Mouse (Mus musculus): ENCODE results near the gene Med27. TPM values are rescaled to one million over a fixed set of nuclear protein-coding genes. Genes with fewer than 3 reads are reported as not detected.

The Med27 gene
- polyA plus RNA-seq, 1 experiment from 2014 or later, result 38.8 TPM

DNA sequence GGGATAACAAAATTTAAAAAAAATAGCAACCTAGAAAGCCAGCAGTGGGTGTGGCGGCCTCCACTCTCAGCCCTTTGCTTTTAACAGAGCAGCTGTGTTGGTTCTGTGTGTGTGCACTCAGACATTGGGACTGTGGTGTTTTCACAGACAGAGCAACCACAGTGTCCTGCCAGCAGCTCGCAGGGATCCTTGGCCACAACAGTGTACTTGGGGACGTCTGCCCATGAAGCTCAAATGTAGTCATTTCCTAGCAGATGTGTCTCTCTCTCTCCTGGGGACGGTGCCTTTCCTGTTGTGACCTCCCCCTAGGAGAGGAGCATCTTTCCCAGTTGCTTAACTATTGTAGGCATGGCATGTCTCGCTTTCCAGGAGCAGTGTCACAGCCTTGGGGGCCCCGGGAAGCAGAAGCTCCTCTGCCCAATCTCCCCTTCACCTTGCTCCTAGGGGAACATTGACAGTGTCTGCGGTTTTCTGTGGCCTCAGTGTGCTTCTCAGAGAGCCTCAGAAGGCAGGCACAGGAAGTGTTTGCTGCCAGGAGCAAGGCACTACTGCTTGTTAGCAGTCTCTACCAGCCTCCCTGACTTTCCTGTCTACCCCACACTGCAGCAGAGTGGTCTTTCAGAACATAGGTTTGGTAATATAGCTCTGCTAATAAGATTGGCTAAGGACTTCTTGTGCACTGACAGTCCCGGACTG lies 18.5 kb downstream of the Med27 start:
- no peaks in the 10 kb centered on the region for H3K4me1 ChIP-seq (replicated peaks)
- H3K9ac ChIP-seq, result no peak overlapping the region
- no peaks in the 10 kb centered on the region for H3K27me3 ChIP-seq (replicated peaks)
- no peak overlapping the region for H3K4me3 ChIP-seq (replicated peaks)
- no peaks in the 10 kb centered on the region for H3K9me3 ChIP-seq
- H3K4me2 ChIP-seq (replicated peaks), result no peak overlapping the region
- no peaks in the 10 kb centered on the region for H3K36me3 ChIP-seq
- WGBS, result 90% methylated on average over 8 of the region's 8 CpGs
- H3K27ac ChIP-seq, result no peak overlapping the region
- ATAC-seq, result no peak

DNA sequence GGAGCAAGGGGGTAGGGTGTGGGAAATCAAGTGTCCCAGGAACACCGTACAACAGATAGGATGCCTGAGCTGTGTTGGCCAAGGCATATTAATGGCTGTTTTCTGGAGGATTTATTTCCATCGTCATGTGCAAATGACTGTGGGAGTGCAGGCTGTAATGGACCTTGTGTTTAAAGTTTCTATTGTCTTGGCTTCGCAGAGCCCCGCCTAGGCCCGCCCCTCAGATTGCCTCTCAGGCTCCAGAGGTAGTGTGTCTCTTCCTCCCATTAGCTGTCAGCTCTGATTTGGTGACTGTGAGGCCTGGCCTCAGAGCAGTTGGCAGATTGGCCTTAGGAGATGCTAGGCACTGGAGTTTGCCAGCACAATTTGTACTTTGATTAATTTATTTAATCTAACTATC lies 22.1 kb downstream of the Med27 start:
- no peak overlapping the region for H3K27ac ChIP-seq
- H3K9ac ChIP-seq, result no peak overlapping the region
- H3K4me1 ChIP-seq (replicated peaks), result no peaks in the 10 kb centered on the region; the same call in 1 of the 2 replicates
- no peaks in the 10 kb centered on the region for H3K27me3 ChIP-seq (replicated peaks)
- no peaks in the 10 kb centered on the region for H3K36me3 ChIP-seq
- no peak overlapping the region for H3K4me2 ChIP-seq (replicated peaks)
- H3K4me3 ChIP-seq (replicated peaks), result no peak overlapping the region
- WGBS, result 48% methylated on average over 5 of the region's 5 CpGs
- H3K9me3 ChIP-seq, result no peaks in the 10 kb centered on the region
- ATAC-seq, result no peak

DNA sequence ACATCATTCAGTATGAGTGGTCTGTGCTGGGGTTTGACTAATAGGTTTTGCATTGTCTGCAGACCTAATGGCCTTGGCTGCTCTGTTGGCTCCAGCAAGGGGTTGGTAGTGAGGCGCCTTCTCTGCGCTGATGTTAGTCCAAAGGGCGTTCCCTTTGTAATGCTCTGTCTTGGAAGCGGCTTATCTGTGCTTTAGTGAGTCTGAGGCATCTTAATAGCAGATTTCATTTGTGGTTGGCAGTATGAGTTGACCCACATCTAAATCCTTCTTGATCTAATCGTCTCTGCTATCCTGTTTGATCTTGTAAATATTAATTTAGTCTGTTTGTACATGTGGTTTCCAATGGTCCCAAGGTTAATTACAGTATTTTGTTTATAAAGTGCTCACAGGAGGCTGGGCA lies 25.6 kb downstream of the Med27 start:
- WGBS, result 64% methylated on average over 5 of the region's 5 CpGs
- Histone ChIP-seq H3K4me3 (replicated peaks) (no peak overlapping the region), H3K4me2 (replicated peaks) (no peak overlapping the region), H3K4me1 (replicated peaks) (no peaks in the 10 kb centered on the region; the same call in 1 of the 2 replicates), H3K27ac (no peak overlapping the region), H3K36me3 (no peaks in the 10 kb centered on the region), H3K9me3 (no peaks in the 10 kb centered on the region), H3K27me3 (replicated peaks) (no peaks in the 10 kb centered on the region), H3K9ac (no peak overlapping the region)
- ATAC-seq, result no peak

DNA sequence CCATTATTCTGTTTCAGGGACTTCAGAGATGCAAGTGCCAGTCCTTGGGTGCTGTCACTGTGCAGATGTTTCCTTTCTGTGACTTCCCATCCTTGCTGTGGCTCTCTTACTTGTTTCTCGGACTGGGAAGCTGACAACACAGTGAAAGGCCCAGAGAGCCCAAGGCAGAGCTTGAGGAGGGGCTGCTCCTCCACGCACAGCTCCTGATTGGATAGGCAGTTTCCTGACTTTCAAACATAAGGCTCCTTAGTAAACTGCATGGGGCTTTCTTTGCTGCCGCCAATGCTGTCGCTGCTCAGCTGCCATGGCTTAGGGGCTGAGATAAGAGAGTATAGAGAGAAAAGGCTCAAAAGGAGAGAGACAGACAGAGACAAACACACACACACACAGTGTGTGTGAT lies 35.1 kb downstream of the Med27 start:
- Histone ChIP-seq H3K4me2 (replicated peaks) (no peak overlapping the region), H3K36me3 (no peaks in the 10 kb centered on the region), H3K27ac (no peak overlapping the region), H3K4me3 (replicated peaks) (no peak overlapping the region), H3K9me3 (no peaks in the 10 kb centered on the region), H3K9ac (no peak overlapping the region), H3K4me1 (replicated peaks) (no peaks in the 10 kb centered on the region), H3K27me3 (replicated peaks) (no peaks in the 10 kb centered on the region)
- no peak for ATAC-seq
- 34% methylated on average over 4 of the region's 4 CpGs for WGBS

DNA sequence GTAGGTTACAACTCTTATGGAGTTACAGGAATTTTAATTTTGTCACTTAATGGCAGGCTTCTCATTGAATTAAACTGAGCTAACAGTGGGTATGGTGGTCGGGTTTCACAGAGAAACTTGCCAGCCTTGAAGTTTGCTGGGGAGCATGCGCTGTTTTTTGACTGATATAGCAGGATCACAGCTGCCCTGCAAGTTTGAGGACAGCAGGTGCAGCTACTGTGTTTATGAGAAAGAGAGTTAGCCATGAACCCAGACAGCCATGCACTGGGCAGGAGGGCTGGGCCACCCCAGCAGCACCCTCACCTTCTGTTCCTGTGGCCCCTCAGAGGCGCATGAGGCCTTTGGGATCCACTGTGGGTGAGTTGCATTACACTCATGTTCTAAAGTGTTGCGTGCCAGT lies 36.0 kb downstream of the Med27 start:
- Histone ChIP-seq H3K27me3 (replicated peaks) (no peaks in the 10 kb centered on the region), H3K27ac (no peak overlapping the region), H3K9me3 (no peaks in the 10 kb centered on the region), H3K36me3 (no peaks in the 10 kb centered on the region), H3K4me3 (replicated peaks) (no peak overlapping the region), H3K4me2 (replicated peaks) (no peak overlapping the region), H3K4me1 (replicated peaks) (no peaks in the 10 kb centered on the region), H3K9ac (no peak overlapping the region)
- 89% methylated on average over 4 of the region's 4 CpGs for WGBS
- ATAC-seq, result no peak

DNA sequence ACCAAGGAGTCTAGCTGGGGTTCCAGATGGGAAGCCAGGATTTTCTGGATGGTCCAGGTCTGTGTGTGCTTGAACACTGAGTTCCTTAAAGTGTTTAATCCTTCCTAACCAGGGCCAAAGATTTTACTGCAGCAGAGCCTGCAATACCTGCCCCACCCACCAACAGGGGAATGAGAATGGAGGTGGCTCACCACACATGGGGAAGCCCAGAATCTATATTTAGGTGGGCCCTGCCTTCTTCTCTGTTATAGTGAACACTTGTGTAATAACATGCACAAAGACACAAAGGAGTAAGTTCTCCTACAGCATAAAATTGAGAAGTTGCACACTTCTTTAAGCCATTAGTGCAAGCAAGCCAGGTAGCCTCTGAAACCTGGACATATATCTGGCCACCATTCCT lies 36.5 kb downstream of the Med27 start:
- Histone ChIP-seq H3K9ac (no peak overlapping the region), H3K4me3 (replicated peaks) (no peak overlapping the region), H3K9me3 (no peaks in the 10 kb centered on the region), H3K4me1 (replicated peaks) (no peaks in the 10 kb centered on the region), H3K4me2 (replicated peaks) (no peak overlapping the region), H3K27ac (no peak overlapping the region), H3K27me3 (replicated peaks) (no peaks in the 10 kb centered on the region), H3K36me3 (no peaks in the 10 kb centered on the region)
- ATAC-seq, result no peak

DNA sequence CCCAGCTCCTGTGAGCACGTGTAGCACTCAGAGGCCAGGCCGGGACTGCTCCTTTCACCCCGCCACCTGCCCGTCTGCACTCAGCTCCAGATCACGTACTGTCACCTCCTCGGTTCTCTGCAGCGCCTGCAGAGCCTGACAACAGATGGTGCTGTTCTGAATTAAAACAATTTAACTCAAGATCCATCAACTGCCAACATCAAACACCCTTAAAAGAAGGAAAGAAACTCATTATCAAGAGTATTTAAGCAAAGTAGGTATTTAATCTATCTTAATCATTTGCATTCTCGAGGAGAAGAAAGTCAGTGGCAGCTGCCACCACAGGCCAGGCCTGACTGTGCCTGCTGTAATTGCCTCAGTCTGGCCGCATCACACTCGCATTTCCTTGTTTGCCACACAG lies 38.8 kb downstream of the Med27 start:
- 60% methylated on average over 10 of the region's 10 CpGs for WGBS

DNA sequence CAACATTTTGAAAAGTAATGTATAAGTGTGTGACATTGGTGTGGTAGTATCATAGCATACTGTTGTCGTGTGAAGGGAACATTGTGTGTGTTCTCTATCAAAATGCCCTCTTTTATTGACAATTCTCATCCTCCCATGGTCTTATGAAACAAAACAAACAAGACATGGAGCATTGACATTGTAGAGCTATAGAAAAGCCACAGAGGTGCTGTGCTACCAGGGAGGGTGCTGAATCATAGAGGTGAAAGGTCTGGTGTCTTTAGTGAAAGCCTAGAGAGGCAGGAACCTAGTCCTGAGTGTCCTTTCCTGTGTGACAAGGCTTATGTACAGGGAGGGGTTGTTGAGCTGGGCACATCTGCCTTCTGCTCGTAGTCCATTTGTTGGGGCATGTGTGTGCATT lies 40.6 kb downstream of the Med27 start:
- H3K4me1 ChIP-seq (replicated peaks), result no peaks in the 10 kb centered on the region
- no peaks in the 10 kb centered on the region for H3K27me3 ChIP-seq (replicated peaks)
- H3K9me3 ChIP-seq, result no peaks in the 10 kb centered on the region
- no peak overlapping the region for H3K27ac ChIP-seq
- 74% methylated on average over 2 of the region's 2 CpGs for WGBS
- H3K36me3 ChIP-seq, result no peaks in the 10 kb centered on the region
- ATAC-seq, result no peak
- H3K9ac ChIP-seq, result no peak overlapping the region
- no peak overlapping the region for H3K4me3 ChIP-seq (replicated peaks)
- H3K4me2 ChIP-seq (replicated peaks), result no peak overlapping the region

More for the DNA sequence above, 38.8 kb downstream of the Med27 start:
- no peak overlapping the region for H3K4me2 ChIP-seq (replicated peaks)
- H3K4me3 ChIP-seq (replicated peaks), result no peak overlapping the region
- no peak overlapping the region for H3K27ac ChIP-seq
- no peaks in the 10 kb centered on the region for H3K27me3 ChIP-seq (replicated peaks)
- H3K9ac ChIP-seq, result no peak overlapping the region
- no peak for ATAC-seq
- H3K4me1 ChIP-seq (replicated peaks), result no peaks in the 10 kb centered on the region
- no peaks in the 10 kb centered on the region for H3K9me3 ChIP-seq
- H3K36me3 ChIP-seq, result no peaks in the 10 kb centered on the region

DNA sequence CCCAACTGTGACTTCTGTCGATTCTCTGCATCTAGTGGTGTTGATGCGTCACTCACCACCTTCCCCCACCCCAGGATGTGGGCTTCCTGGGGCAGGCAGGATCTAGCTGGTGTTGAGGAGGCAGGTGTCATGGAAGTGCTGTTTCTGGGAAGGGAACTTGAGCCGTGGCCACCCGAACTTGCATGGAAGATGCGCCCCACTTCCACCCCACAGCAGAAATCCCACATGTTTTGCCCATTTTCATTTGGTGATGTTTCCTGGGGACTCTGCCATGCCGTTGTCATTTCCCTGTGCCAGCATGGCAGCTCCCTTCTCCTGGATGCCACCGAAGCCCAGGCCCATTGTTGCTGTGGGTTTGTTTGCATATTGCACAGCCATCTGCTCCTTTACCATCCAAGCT lies 42.3 kb downstream of the Med27 start:
- H3K4me1 ChIP-seq (replicated peaks), result no peaks in the 10 kb centered on the region
- H3K9ac ChIP-seq, result no peak overlapping the region
- no peaks in the 10 kb centered on the region for H3K36me3 ChIP-seq
- H3K4me2 ChIP-seq (replicated peaks), result no peak overlapping the region
- no peak overlapping the region for H3K4me3 ChIP-seq (replicated peaks)
- no peak overlapping the region for H3K27ac ChIP-seq
- no peaks in the 10 kb centered on the region for H3K27me3 ChIP-seq (replicated peaks)
- WGBS, result 87% methylated on average over 7 of the region's 7 CpGs
- H3K9me3 ChIP-seq, result no peaks in the 10 kb centered on the region
- ATAC-seq, result no peak

DNA sequence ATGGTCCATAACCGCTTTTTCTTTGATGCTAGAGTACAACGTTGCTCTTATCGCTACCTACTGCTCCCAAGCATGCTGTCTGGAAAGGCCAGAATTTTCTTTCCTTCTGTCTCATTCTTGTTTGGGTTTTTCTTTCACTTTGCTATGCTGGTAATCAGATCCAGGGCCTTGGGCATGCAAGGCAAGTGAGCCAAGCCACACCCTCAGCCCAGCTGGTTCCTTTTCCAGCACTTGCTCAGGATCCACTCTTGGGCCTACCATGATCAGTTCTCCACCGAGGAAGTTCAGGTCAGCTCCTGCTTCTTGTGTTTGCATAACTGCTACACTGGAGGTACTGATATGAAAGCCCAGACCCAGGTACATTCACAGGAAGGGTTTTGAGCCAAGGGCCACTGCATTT lies 44.5 kb downstream of the Med27 start:
- H3K9ac ChIP-seq, result no peak overlapping the region
- no peaks in the 10 kb centered on the region for H3K9me3 ChIP-seq
- WGBS, result 86% methylated on average over 4 of the region's 4 CpGs
- no peak overlapping the region for H3K4me3 ChIP-seq (replicated peaks)
- H3K4me1 ChIP-seq (replicated peaks), result no peaks in the 10 kb centered on the region
- no peaks in the 10 kb centered on the region for H3K27me3 ChIP-seq (replicated peaks)
- H3K36me3 ChIP-seq, result no peaks in the 10 kb centered on the region
- H3K27ac ChIP-seq, result no peak overlapping the region
- ATAC-seq, result no peak
- H3K4me2 ChIP-seq (replicated peaks), result no peak overlapping the region

DNA sequence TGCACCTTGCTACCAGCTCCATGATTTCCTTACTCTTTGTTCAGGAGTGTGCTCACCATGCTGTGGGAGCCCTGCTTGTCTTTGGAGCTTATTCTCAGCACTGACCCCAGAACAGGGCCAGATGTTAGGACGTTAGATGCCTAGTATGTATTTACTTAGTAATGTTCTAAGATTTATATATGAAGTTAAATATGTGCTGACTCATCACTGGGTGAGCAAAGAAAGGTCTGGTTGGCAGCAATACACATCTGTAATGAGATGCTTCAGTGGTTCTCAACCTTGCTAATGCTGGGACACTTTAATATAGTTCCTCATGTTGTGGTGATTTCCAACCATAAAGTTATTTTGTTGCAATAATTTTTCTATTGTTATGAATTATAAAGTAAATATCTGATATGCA lies 45.4 kb downstream of the Med27 start:
- H3K4me2 ChIP-seq (replicated peaks), result no peak overlapping the region
- ATAC-seq, result no peak
- no peaks in the 10 kb centered on the region for H3K27me3 ChIP-seq (replicated peaks)
- WGBS, result 23% methylated on average over 1 of the region's 1 CpGs
- no peaks in the 10 kb centered on the region for H3K4me1 ChIP-seq (replicated peaks)
- no peak overlapping the region for H3K9ac ChIP-seq
- H3K9me3 ChIP-seq, result no peaks in the 10 kb centered on the region
- no peak overlapping the region for H3K27ac ChIP-seq
- H3K36me3 ChIP-seq, result no peaks in the 10 kb centered on the region
- no peak overlapping the region for H3K4me3 ChIP-seq (replicated peaks)

DNA sequence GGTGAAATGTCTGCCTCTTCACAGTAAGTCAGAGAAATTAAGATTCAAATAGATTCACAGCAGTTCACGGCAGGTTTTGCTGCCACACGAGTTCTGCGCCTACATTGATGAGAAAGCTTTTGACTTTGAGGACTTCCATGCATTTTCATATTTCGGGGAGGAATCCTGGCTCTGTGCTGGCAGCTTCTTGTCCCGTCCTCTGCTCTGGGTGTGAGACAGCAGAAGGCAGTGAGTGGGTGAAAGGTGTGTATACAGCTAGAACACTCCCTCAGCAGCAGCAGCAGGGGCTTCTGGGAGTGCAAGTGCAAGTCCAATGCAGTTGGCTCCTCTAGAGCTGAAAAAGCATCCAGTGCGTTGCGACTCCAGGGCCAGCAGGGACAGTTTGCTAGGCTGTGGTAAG lies 53.6 kb downstream of the Med27 start:
- ATAC-seq, result no peak
- Histone ChIP-seq H3K4me1 (replicated peaks) (peaks cover 4% of the 10 kb centered on the region), H3K9me3 (no peaks in the 10 kb centered on the region), H3K36me3 (no peaks in the 10 kb centered on the region), H3K27me3 (replicated peaks) (no peaks in the 10 kb centered on the region), H3K9ac (no peak overlapping the region), H3K4me3 (replicated peaks) (no peak overlapping the region), H3K4me2 (replicated peaks) (no peak overlapping the region), H3K27ac (no peak overlapping the region)
- 81% methylated on average over 7 of the region's 7 CpGs for WGBS

DNA sequence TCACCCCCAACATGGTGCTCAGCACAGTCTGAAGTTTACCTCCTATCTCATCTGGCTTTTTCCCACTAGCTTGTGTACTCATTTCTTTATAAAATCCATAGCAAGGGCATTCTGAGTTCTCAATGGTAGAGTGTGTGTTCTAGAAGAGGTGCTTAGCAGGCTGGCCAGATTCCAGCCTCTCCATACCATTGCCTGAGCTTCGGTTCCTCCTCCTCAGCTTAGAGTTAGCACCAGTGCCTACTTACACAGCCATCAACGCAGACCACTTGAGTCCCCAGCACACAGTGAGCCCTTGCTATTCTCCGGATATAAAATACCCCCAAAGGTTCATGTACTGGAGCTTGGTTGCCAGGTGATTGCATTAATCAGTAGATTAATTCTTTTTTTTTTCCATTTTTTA lies 54.2 kb downstream of the Med27 start:
- Histone ChIP-seq H3K9me3 (no peaks in the 10 kb centered on the region), H3K4me3 (replicated peaks) (no peak overlapping the region), H3K4me1 (replicated peaks) (peaks cover 5% of the 10 kb centered on the region), H3K36me3 (no peaks in the 10 kb centered on the region), H3K27ac (no peak overlapping the region), H3K27me3 (replicated peaks) (no peaks in the 10 kb centered on the region), H3K4me2 (replicated peaks) (no peak overlapping the region), H3K9ac (no peak overlapping the region)
- no peak for ATAC-seq
- WGBS, result 88% methylated on average over 3 of the region's 3 CpGs

Measured in intestine, embryonic 15.5 days (tissue).